In genomic region chr11:84692638-84693037, GRCm38 (mm10) we compare ENCODE assay signal across 9 mouse cellular contexts.
DNase-seq lines count a peak whose midpoint lies in the region; ATAC-seq lines count a peak whose summit lies in the region.
"Had no signal": no experiment of that assay in that cellular context is flagged by ENCODE, and none has a peak within 500 bp of the region (broad histone marks: within the 10 kb centered on the region; RNA-seq: fewer than 3 reads in every experiment).

No protein-coding gene starts in this region.

- DNase-seq in cerebellum, postnatal 14 days, result peak; percentile 40 to 46
- DNase-seq in cerebellum, adult 18-20 months, result no peak
- no peak for DNase-seq in neural tube, embryonic 10.5 days (ENCODE audit: extremely low spot score, low spot score)
- peak; percentile 17 for DNase-seq in thymus, postnatal 25 days
- no peak for DNase-seq in ovary, postnatal 14 days (ENCODE audit: low spot score)
- DNase-seq in left cerebral cortex, postnatal 25 days (ENCODE audit: low spot score in 2 of 2), result no peak
- DNase-seq: kidney, adult 11 months had no signal

- peak overlapping the region; percentile 28; the same call in 1 of the 2 replicates for H3K4me2 ChIP-seq in neural tube, embryonic 12.5 days (replicated peaks)
- peak overlapping the region; percentile 49 for H3K4me2 ChIP-seq in liver, embryonic 12.5 days

- H3K4me1 ChIP-seq in neural tube, embryonic 12.5 days, result peaks cover 36% of the 10 kb centered on the region
- peaks cover 29% of the 10 kb centered on the region for H3K4me1 ChIP-seq in liver, embryonic 12.5 days

- H3K27ac ChIP-seq in neural tube, embryonic 12.5 days, result no peak overlapping the region
- no peak overlapping the region for H3K27ac ChIP-seq in liver, embryonic 12.5 days

- no peaks in the 10 kb centered on the region for H3K9me3 ChIP-seq in neural tube, embryonic 12.5 days
- no peaks in the 10 kb centered on the region for H3K9me3 ChIP-seq in liver, embryonic 12.5 days (replicated peaks)

- intact Hi-C loops in left cerebral cortex, postnatal 25 days (cut with DNase I), result no loop called here

- peaks cover 2% of the 10 kb centered on the region; the same call in 1 of the 2 replicates for H3K27me3 ChIP-seq in neural tube, embryonic 12.5 days (replicated peaks)
- H3K27me3 ChIP-seq in liver, embryonic 12.5 days (replicated peaks), result peaks cover 28% of the 10 kb centered on the region

- no peak overlapping the region for H3K4me3 ChIP-seq in neural tube, embryonic 12.5 days
- H3K4me3 ChIP-seq in liver, embryonic 12.5 days, result 0 out of 2 replicates have a peak overlapping the region, but pooled peaks have one; percentile 0

- 17% methylated on average over 10 of the region's 10 CpGs for WGBS in neural tube, embryonic 12.5 days
- WGBS in liver, embryonic 12.5 days (ENCODE audit: insufficient replicate concordance), result 12% methylated on average over 10 of the region's 10 CpGs

- H3K36me3 ChIP-seq in neural tube, embryonic 12.5 days, result no peaks in the 10 kb centered on the region
- no peaks in the 10 kb centered on the region for H3K36me3 ChIP-seq in liver, embryonic 12.5 days

- H3K9ac ChIP-seq in neural tube, embryonic 12.5 days, result no peak overlapping the region
- peak overlapping the region; percentile 33; the same call in 1 of the 2 replicates for H3K9ac ChIP-seq in liver, embryonic 12.5 days

- ATAC-seq in neural tube, embryonic 12.5 days (ENCODE audit: low FRiP score, low read depth), result no peak
- ATAC-seq in liver, embryonic 12.5 days, result peak; percentile 80

Comparison
In these comparisons a context has a peak if more than half of its experiments do, and no peak if none do; other contexts are left out.
1. DNase-seq: peak in cerebellum, postnatal 14 days (2 of 2) and thymus, postnatal 25 days (single experiment); none in cerebellum, adult 18-20 months (0 of 2), neural tube, embryonic 10.5 days (single experiment), ovary, postnatal 14 days (single experiment) and left cerebral cortex, postnatal 25 days (0 of 2).